In the genomic region with DNA sequence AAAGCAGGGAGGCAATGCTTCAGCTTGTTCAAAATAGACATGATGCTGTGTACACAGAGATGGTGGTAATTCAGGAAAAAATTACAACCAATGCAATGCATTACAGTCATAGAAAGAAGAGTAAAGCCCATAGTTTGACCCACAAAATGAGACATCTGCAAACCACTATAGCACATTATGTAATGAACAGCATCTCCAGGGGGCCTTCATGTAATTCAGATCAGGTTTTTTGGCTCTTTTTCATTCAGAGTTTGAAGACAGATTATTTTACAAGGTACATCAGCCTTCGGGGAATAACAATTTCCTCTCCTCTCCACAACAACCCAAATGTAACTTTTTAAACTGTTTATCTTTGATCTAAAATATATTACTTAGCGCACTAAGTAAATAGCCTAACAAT, we compare ENCODE assay signal across 27 mouse cellular contexts.
DNase-seq lines count a peak whose midpoint lies in the region; ATAC-seq lines count a peak whose summit lies in the region.
"Had no signal": no experiment of that assay in that cellular context is flagged by ENCODE, and none has a peak within 500 bp of the region (broad histone marks: within the 10 kb centered on the region; RNA-seq: fewer than 3 reads in every experiment).

No protein-coding gene starts in this region.

- no peaks in the 10 kb centered on the region for H3K27me3 ChIP-seq in kidney, embryonic 15.5 days
- peaks cover 9% of the 10 kb centered on the region; the same call in 1 of the 2 replicates for H3K27me3 ChIP-seq in embryonic facial prominence, embryonic 13.5 days
- H3K27me3 ChIP-seq: embryonic facial prominence, embryonic 15.5 days; forebrain, embryonic 12.5 days; forebrain, embryonic 15.5 days; heart, embryonic 12.5 days; heart, embryonic 15.5 days; hindbrain, embryonic 13.5 days had no signal

- H3K9me3 ChIP-seq in kidney, embryonic 15.5 days (replicated peaks), result no peaks in the 10 kb centered on the region
- H3K9me3 ChIP-seq in embryonic facial prominence, embryonic 13.5 days, result no peaks in the 10 kb centered on the region
- H3K9me3 ChIP-seq: embryonic facial prominence, embryonic 15.5 days; forebrain, embryonic 12.5 days; forebrain, embryonic 15.5 days; heart, embryonic 12.5 days; heart, embryonic 15.5 days; hindbrain, embryonic 10.5 days; hindbrain, embryonic 13.5 days had no signal

- no peaks in the 10 kb centered on the region for H3K4me1 ChIP-seq in kidney, embryonic 15.5 days
- peaks cover 4% of the 10 kb centered on the region; the same call in 1 of the 2 replicates for H3K4me1 ChIP-seq in embryonic facial prominence, embryonic 13.5 days
- H3K4me1 ChIP-seq: embryonic facial prominence, embryonic 15.5 days; forebrain, embryonic 12.5 days; forebrain, embryonic 15.5 days; heart, embryonic 12.5 days; heart, embryonic 15.5 days; hindbrain, embryonic 10.5 days; hindbrain, embryonic 13.5 days had no signal

- peak overlapping the region; percentile 54 for H3K27ac ChIP-seq in kidney, embryonic 15.5 days
- no peak overlapping the region for H3K27ac ChIP-seq in embryonic facial prominence, embryonic 13.5 days
- H3K27ac ChIP-seq: embryonic facial prominence, embryonic 15.5 days; forebrain, embryonic 12.5 days; forebrain, embryonic 15.5 days; heart, embryonic 15.5 days; hindbrain, embryonic 10.5 days; hindbrain, embryonic 13.5 days had no signal

- 0 out of 2 replicates have a peak, but pooled peaks have one; percentile 22 for ATAC-seq in kidney, embryonic 15.5 days (replicated peaks; ENCODE audit: low FRiP score)
- ATAC-seq in embryonic facial prominence, embryonic 13.5 days (ENCODE audit: insufficient number of reproducible peaks, insufficient read depth, low FRiP score, low TSS enrichment, low read depth), result peak; percentile 59; the same call in 1 of the 2 replicates
- no peak for ATAC-seq in granulocyte monocyte progenitor cell, adult 5-6 weeks (replicated peaks; ENCODE audit: poor library complexity, severe bottlenecking)
- ATAC-seq: activated CD4-positive, CD25-positive, alpha-beta regulatory T cell, adult 4 months; forebrain, embryonic 15.5 days; hindbrain, embryonic 16.5 days had no signal

- no peak overlapping the region for H3K4me2 ChIP-seq in kidney, embryonic 15.5 days
- no peak overlapping the region for H3K4me2 ChIP-seq in embryonic facial prominence, embryonic 13.5 days
- H3K4me2 ChIP-seq: embryonic facial prominence, embryonic 15.5 days; forebrain, embryonic 12.5 days; forebrain, embryonic 15.5 days; heart, embryonic 12.5 days; heart, embryonic 15.5 days; hindbrain, embryonic 13.5 days had no signal

- H3K36me3 ChIP-seq in kidney, embryonic 15.5 days, result no peaks in the 10 kb centered on the region
- H3K36me3 ChIP-seq in embryonic facial prominence, embryonic 13.5 days, result no peaks in the 10 kb centered on the region
- H3K36me3 ChIP-seq: embryonic facial prominence, embryonic 15.5 days; forebrain, embryonic 12.5 days; forebrain, embryonic 15.5 days; heart, embryonic 12.5 days; heart, embryonic 15.5 days; hindbrain, embryonic 10.5 days; hindbrain, embryonic 13.5 days had no signal

- no peak overlapping the region for H3K4me3 ChIP-seq in kidney, embryonic 15.5 days (replicated peaks)
- H3K4me3 ChIP-seq in embryonic facial prominence, embryonic 13.5 days, result no peak overlapping the region
- H3K4me3 ChIP-seq: embryonic facial prominence, embryonic 15.5 days; erythroblast, embryonic 14.5 days; forebrain, embryonic 12.5 days; forebrain, embryonic 15.5 days; heart, embryonic 12.5 days; heart, embryonic 15.5 days; hindbrain, embryonic 10.5 days; hindbrain, embryonic 13.5 days had no signal

- no peak overlapping the region for H3K9ac ChIP-seq in kidney, embryonic 15.5 days
- no peak overlapping the region for H3K9ac ChIP-seq in embryonic facial prominence, embryonic 13.5 days
- H3K9ac ChIP-seq: embryonic facial prominence, embryonic 15.5 days; forebrain, embryonic 12.5 days; forebrain, embryonic 15.5 days; heart, embryonic 12.5 days; heart, embryonic 15.5 days; hindbrain, embryonic 13.5 days had no signal

- no peak for DNase-seq in kidney, adult 18-20 months
- DNase-seq in 3T3-L1 (ENCODE audit: low read depth, low spot score), result peak; percentile 2
- DNase-seq in forelimb bud, embryonic 11.5 days (ENCODE audit: low read depth, low spot score), result peak; percentile 3
- no peak for DNase-seq in ovary, postnatal 36 days (ENCODE audit: low spot score)
- no peak for DNase-seq in thymus, postnatal 25 days
- DNase-seq: adrenal gland, postnatal 10 days; adrenal gland, postnatal 36 days; cerebellum, adult 18-20 months; cerebellum, adult 9-10 months; cerebellum, postnatal 14 days; gastrocnemius, postnatal 10 days; heart, adult 18-20 months; heart, postnatal 10 days; heart, postnatal 36 days had no signal

- WGBS in kidney, embryonic 15.5 days, result 42% methylated on average over 2 of the region's 2 CpGs
- 23% methylated on average over 2 of the region's 2 CpGs for WGBS in embryonic facial prominence, embryonic 13.5 days

Comparison
In these comparisons a context has a peak if more than half of its experiments do, and no peak if none do; other contexts are left out.
1. DNase-seq: peak in 3T3-L1 (single experiment) and forelimb bud, embryonic 11.5 days (single experiment); none in kidney, adult 18-20 months (single experiment), ovary, postnatal 36 days (single experiment) and thymus, postnatal 25 days (single experiment).